Mouse (Mus musculus): ENCODE measurements around the gene Vmn1r196. TPM values are rescaled to one million over a fixed set of nuclear protein-coding genes. Genes with fewer than 3 reads are reported as not detected.
"Not testable (repeated sequence)": the region's sequence is repeated elsewhere in the genome, so short reads cannot be mapped to it uniquely, and the experiment has no call there.

Vmn1r196 gene
- not detected in 2 replicates for polyA plus RNA-seq (2016; fragmentation: Nextera tagmentation; extraction: Ambion mirVana)

GRCm38 (mm10) chr13:22289620-22290019, at the start of gene Vmn1r196:
TSS of gene Vmn1r196 (plus strand) at chr13:22289920.
- Histone ChIP-seq H3K4me3 (no peak within 1 kb of the TSS), H3K27me3 (ENCODE audit: low read depth, poor library complexity, severe bottlenecking) (no peaks in the 10 kb centered on the region), H3K36me3 (no peaks in the 10 kb centered on the region), H3K27ac (no peak within 1 kb of the TSS), H3K4me1 (no peaks in the 10 kb centered on the region), H3K9me3 (replicated peaks) (no peaks in the 10 kb centered on the region)
- no peak for DNase-seq (ENCODE audit: low spot score)
- WGBS = 84% methylated on average over 2 of the region's 2 CpGs

- Histone ChIP-seq H3K36me3 (no peaks in the 10 kb centered on the region), H3K27ac (no peak within 1 kb of the TSS), H3K4me3 (no peak within 1 kb of the TSS), H3K27me3 (ENCODE audit: low read depth, poor library complexity, severe bottlenecking) (no peaks in the 10 kb centered on the region), H3K9me3 (replicated peaks) (no peaks in the 10 kb centered on the region), H3K4me1 (no peaks in the 10 kb centered on the region)
- DNase-seq (ENCODE audit: low spot score) = no peak
- WGBS = 63% methylated on average over 1 of the region's 1 CpGs
These were observed 45.8 kb upstream of the Vmn1r196 start, which contains the start of gene Vmn1r194 for GRCm38 (mm10) chr13:22243915-22244314. TSS of gene Vmn1r194 (plus strand) at chr13:22244215.

- not testable (repeated sequence) for H3K27ac ChIP-seq; H3K4me3 ChIP-seq; H3K27me3 ChIP-seq (ENCODE audit: low read depth, poor library complexity, severe bottlenecking); H3K9me3 ChIP-seq (replicated peaks); DNase-seq (ENCODE audit: low spot score); H3K4me1 ChIP-seq; H3K36me3 ChIP-seq
- WGBS = 89% methylated on average over 1 of the region's 1 CpGs
These were observed 19.5 kb upstream of the Vmn1r196 start, which contains the start of gene Vmn1r195 for GRCm38 (mm10) chr13:22270222-22270621. TSS of gene Vmn1r195 (plus strand) at chr13:22270522.

GRCm38 (mm10) chr13:22271721-22272120, 18.0 kb upstream of the Vmn1r196 start:
- no peaks in the 10 kb centered on the region for H3K9me3 ChIP-seq (replicated peaks)
- H3K36me3 ChIP-seq = no peaks in the 10 kb centered on the region
- whole genome bisulfite sequencing = 25% methylated on average over 2 of the region's 2 CpGs
- H3K27me3 ChIP-seq (ENCODE audit: low read depth, poor library complexity, severe bottlenecking) = no peaks in the 10 kb centered on the region
- H3K27ac ChIP-seq = no peak overlapping the region
- DNase-seq (ENCODE audit: low spot score) = no peak
- no peak overlapping the region for H3K4me3 ChIP-seq
- H3K4me1 ChIP-seq = no peaks in the 10 kb centered on the region; the same call in 1 of the 2 replicates

GRCm38 (mm10) chr13:22284578-22284977, 5.1 kb upstream of the Vmn1r196 start:
- H3K4me3 ChIP-seq = no peak overlapping the region
- H3K4me1 ChIP-seq = no peaks in the 10 kb centered on the region
- DNase-seq (ENCODE audit: low spot score) = no peak
- H3K27me3 ChIP-seq (ENCODE audit: low read depth, poor library complexity, severe bottlenecking) = no peaks in the 10 kb centered on the region
- H3K27ac ChIP-seq = no peak overlapping the region
- H3K36me3 ChIP-seq = no peaks in the 10 kb centered on the region
- H3K9me3 ChIP-seq (replicated peaks) = no peaks in the 10 kb centered on the region
- WGBS = 69% methylated on average over 2 of the region's 2 CpGs

GRCm38 (mm10) chr13:22308075-22308474, 18.4 kb downstream of the Vmn1r196 start:
- not testable (repeated sequence) for H3K36me3 ChIP-seq; H3K27me3 ChIP-seq (ENCODE audit: low read depth, poor library complexity, severe bottlenecking); H3K9me3 ChIP-seq (replicated peaks); H3K4me3 ChIP-seq; H3K27ac ChIP-seq; DNase-seq (ENCODE audit: low spot score); H3K4me1 ChIP-seq
- WGBS = 90% methylated on average over 5 of the region's 5 CpGs

- H3K27me3 ChIP-seq (ENCODE audit: low read depth, poor library complexity, severe bottlenecking) = no peaks in the 10 kb centered on the region
- H3K4me3 ChIP-seq = no peak overlapping the region
- H3K36me3 ChIP-seq = no peaks in the 10 kb centered on the region
- WGBS = 84% methylated on average over 2 of the region's 2 CpGs
- H3K4me1 ChIP-seq = no peaks in the 10 kb centered on the region
- H3K9me3 ChIP-seq (replicated peaks) = no peaks in the 10 kb centered on the region
- DNase-seq (ENCODE audit: low spot score) = no peak
- no peak overlapping the region for H3K27ac ChIP-seq
These were observed 25.6 kb downstream of the Vmn1r196 start for GRCm38 (mm10) chr13:22315361-22315760.

GRCm38 (mm10) chr13:22317366-22317765, 27.6 kb downstream of the Vmn1r196 start:
- Histone ChIP-seq H3K27me3 (ENCODE audit: low read depth, poor library complexity, severe bottlenecking) (no peaks in the 10 kb centered on the region), H3K9me3 (replicated peaks) (no peaks in the 10 kb centered on the region), H3K4me3 (no peak overlapping the region), H3K27ac (no peak overlapping the region), H3K4me1 (no peaks in the 10 kb centered on the region), H3K36me3 (no peaks in the 10 kb centered on the region)
- WGBS = 83% methylated on average over 2 of the region's 2 CpGs
- DNase-seq (ENCODE audit: low spot score) = no peak

GRCm38 (mm10) chr13:22320091-22320490, 30.4 kb downstream of the Vmn1r196 start:
- Histone ChIP-seq H3K4me3 (no peak overlapping the region), H3K4me1 (no peaks in the 10 kb centered on the region), H3K27me3 (ENCODE audit: low read depth, poor library complexity, severe bottlenecking) (no peaks in the 10 kb centered on the region), H3K9me3 (replicated peaks) (no peaks in the 10 kb centered on the region), H3K36me3 (no peaks in the 10 kb centered on the region), H3K27ac (no peak overlapping the region)
- no peak for DNase-seq (ENCODE audit: low spot score)

- Histone ChIP-seq H3K9me3 (replicated peaks) (no peaks in the 10 kb centered on the region), H3K27ac (no peak within 1 kb of the TSS), H3K4me3 (no peak within 1 kb of the TSS), H3K4me1 (no peaks in the 10 kb centered on the region), H3K36me3 (no peaks in the 10 kb centered on the region), H3K27me3 (ENCODE audit: low read depth, poor library complexity, severe bottlenecking) (no peaks in the 10 kb centered on the region)
- no peak for DNase-seq (ENCODE audit: low spot score)
These were observed 34.6 kb downstream of the Vmn1r196 start, which contains the start of gene Vmn1r197 for GRCm38 (mm10) chr13:22324289-22324688. TSS of gene Vmn1r197 (plus strand) at chr13:22324589.

- Histone ChIP-seq H3K9me3 (replicated peaks) (no peaks in the 10 kb centered on the region), H3K27me3 (ENCODE audit: low read depth, poor library complexity, severe bottlenecking) (no peaks in the 10 kb centered on the region), H3K4me3 (no peak overlapping the region), H3K4me1 (no peaks in the 10 kb centered on the region), H3K27ac (no peak overlapping the region), H3K36me3 (no peaks in the 10 kb centered on the region)
- no peak for DNase-seq (ENCODE audit: low spot score)
- WGBS = 82% methylated on average over 2 of the region's 2 CpGs
These were observed 43.5 kb downstream of the Vmn1r196 start for GRCm38 (mm10) chr13:22333269-22333668.

GRCm38 (mm10) chr13:22335565-22335964, 45.8 kb downstream of the Vmn1r196 start:
- DNase-seq (ENCODE audit: low spot score) = no peak
- Histone ChIP-seq H3K9me3 (replicated peaks) (no peaks in the 10 kb centered on the region), H3K4me1 (no peaks in the 10 kb centered on the region), H3K36me3 (no peaks in the 10 kb centered on the region), H3K27me3 (ENCODE audit: low read depth, poor library complexity, severe bottlenecking) (no peaks in the 10 kb centered on the region), H3K27ac (no peak overlapping the region), H3K4me3 (no peak overlapping the region)
- WGBS = 84% methylated on average over 1 of the region's 1 CpGs

All from limb, embryonic 10.5 days (tissue).